Mouse (Mus musculus): ENCODE data around the gene Sipa1. TPM values are rescaled to one million over a fixed set of nuclear protein-coding genes. Genes with fewer than 3 reads are reported as not detected.
A peak's percentile ranks its signal among the peaks of the same experiment; 100 is the strongest.

Gene Sipa1
- total RNA-seq (2021) = 10 to 100 TPM; 19.5 to 29.0 TPM

- peak; percentile 95 to 97 for DNase-seq
- intact Hi-C loops (cut with DNase I) = no loop called here
These were observed at the start of gene Sipa1 for GRCm38 (mm10) chr19:5662981-5663913. Gene Sipa1, minus strand, starts transcription at chr19:5663707.

GRCm38 (mm10) chr19:5713255-5713654 is 49.7 kb upstream of the Sipa1 start:
- intact Hi-C loops (cut with DNase I) = no loop called here

GRCm38 (mm10) chr19:5711907-5712460 is 48.5 kb upstream of the Sipa1 start:
- no peak for DNase-seq
- intact Hi-C loops (cut with DNase I) = loop anchor here (1.0 to 2.0 kb wide), 3 partner anchors 15 to 67 kb away; no protein-coding TSS in a partner anchor

More at GRCm38 (mm10) chr19:5713255-5713654, 49.7 kb upstream of the Sipa1 start:
- DNase-seq = no peak

- intact Hi-C loops (cut with DNase I) = loop anchor here (1.0 to 2.0 kb wide), 3 partner anchors 16 to 68 kb away; no protein-coding TSS in a partner anchor
- DNase-seq = peak; percentile 72 to 78
These were observed 47.7 kb upstream of the Sipa1 start for GRCm38 (mm10) chr19:5711218-5711617.

- intact Hi-C loops (cut with DNase I) = loop anchor here (2.0 kb wide), 1 partner anchor 18 kb away; no protein-coding TSS in a partner anchor
- DNase-seq = no peak
These were observed 47.1 kb upstream of the Sipa1 start for GRCm38 (mm10) chr19:5710581-5710980.

GRCm38 (mm10) chr19:5710068-5710467 is 46.6 kb upstream of the Sipa1 start:
- DNase-seq = no peak
- intact Hi-C loops (cut with DNase I) = loop anchor here (2.0 kb wide), 1 partner anchor 17 kb away; no protein-coding TSS in a partner anchor

GRCm38 (mm10) chr19:5704801-5705571 is 41.5 kb upstream of the Sipa1 start:
- DNase-seq = no peak
- intact Hi-C loops (cut with DNase I) = loop anchor here (5.0 kb wide), 1 partner anchor 152 kb away; no protein-coding TSS in a partner anchor

GRCm38 (mm10) chr19:5704163-5704800 is 40.8 kb upstream of the Sipa1 start, which contains the start of gene Kcnk7:
Gene Kcnk7, plus strand, starts transcription at chr19:5704367.
- no peak for DNase-seq
- intact Hi-C loops (cut with DNase I) = loop anchor here (5.0 kb wide), 1 partner anchor 153 kb away; no protein-coding TSS in a partner anchor

GRCm38 (mm10) chr19:5695849-5696462 is 32.4 kb upstream of the Sipa1 start:
- DNase-seq = no peak
- intact Hi-C loops (cut with DNase I) = no loop called here

- intact Hi-C loops (cut with DNase I) = loop anchor here (2.0 to 5.0 kb wide), 3 partner anchors 17 to 258 kb away; no protein-coding TSS in a partner anchor
- DNase-seq = no peak
These were observed 30.3 kb upstream of the Sipa1 start for GRCm38 (mm10) chr19:5693801-5694200.

GRCm38 (mm10) chr19:5692913-5693396 is 29.4 kb upstream of the Sipa1 start:
- intact Hi-C loops (cut with DNase I) = loop anchor here (2.0 to 5.0 kb wide), 3 partner anchors 18 to 259 kb away; no protein-coding TSS in a partner anchor
- DNase-seq = peak in 1 of 2 experiments; percentile 44

GRCm38 (mm10) chr19:5692086-5692912 is 28.8 kb upstream of the Sipa1 start:
- intact Hi-C loops (cut with DNase I) = loop anchor here (2.0 to 5.0 kb wide), 3 partner anchors 19 to 260 kb away; no protein-coding TSS in a partner anchor
- DNase-seq = peak; percentile 72 to 80

- intact Hi-C loops (cut with DNase I) = loop anchor here (5.0 kb wide), 1 partner anchor 261 kb away; no protein-coding TSS in a partner anchor
- no peak for DNase-seq
These were observed 28.1 kb upstream of the Sipa1 start for GRCm38 (mm10) chr19:5691601-5692000.

- intact Hi-C loops (cut with DNase I) = loop anchor here (5.0 kb wide), 1 partner anchor 262 kb away; no protein-coding TSS in a partner anchor
- DNase-seq = peak in 1 of 2 experiments; percentile 15
These were observed 26.8 kb upstream of the Sipa1 start for GRCm38 (mm10) chr19:5690343-5690735.

GRCm38 (mm10) chr19:5689565-5690342 is 26.2 kb upstream of the Sipa1 start:
- peak; percentile 85 to 88 for DNase-seq
- intact Hi-C loops (cut with DNase I) = loop anchor here (1.0 to 5.0 kb wide), 3 partner anchors 38 to 263 kb away; partner anchors contain the start of gene Rela

GRCm38 (mm10) chr19:5689088-5689428 is 25.6 kb upstream of the Sipa1 start:
- no peak for DNase-seq
- intact Hi-C loops (cut with DNase I) = loop anchor here (1.0 to 2.0 kb wide), 2 partner anchors 38 to 52 kb away; partner anchors contain the start of gene Rela

Measured in heart, postnatal 36 days (tissue).